Mouse (Mus musculus) C2C12 (cell line): ENCODE measurements around the gene Olfr172.

Experiments used
- CEBPB ChIP-seq: IDR thresholded peaks from one replicate; pipeline ENCODE4 v1.6.1; 2011; ENCODE audit warnings: low read depth, mild to moderate bottlenecking, control low read depth, moderate library complexity
- CTCF ChIP-seq: IDR thresholded peaks from one replicate; pipeline ENCODE4 v1.5.1; 2011; ENCODE audit not compliant: control insufficient read depth, insufficient read depth, insufficient read length
- MAX ChIP-seq: IDR thresholded peaks from one replicate; pipeline ENCODE4 v1.6.1; 2011; ENCODE audit warnings: mild to moderate bottlenecking, control low read depth
- MYOD1 ChIP-seq: IDR thresholded peaks from one replicate; pipeline ENCODE4 v1.6.1; 2011; ENCODE audit warnings: low read depth; ENCODE audit not compliant: control insufficient read depth, insufficient read length
- MYOG ChIP-seq: IDR thresholded peaks from one replicate; pipeline ENCODE4 v1.6.1; 2011; ENCODE audit not compliant: control insufficient read depth, insufficient read length; ENCODE audit errors: extremely low read depth

DNA sequence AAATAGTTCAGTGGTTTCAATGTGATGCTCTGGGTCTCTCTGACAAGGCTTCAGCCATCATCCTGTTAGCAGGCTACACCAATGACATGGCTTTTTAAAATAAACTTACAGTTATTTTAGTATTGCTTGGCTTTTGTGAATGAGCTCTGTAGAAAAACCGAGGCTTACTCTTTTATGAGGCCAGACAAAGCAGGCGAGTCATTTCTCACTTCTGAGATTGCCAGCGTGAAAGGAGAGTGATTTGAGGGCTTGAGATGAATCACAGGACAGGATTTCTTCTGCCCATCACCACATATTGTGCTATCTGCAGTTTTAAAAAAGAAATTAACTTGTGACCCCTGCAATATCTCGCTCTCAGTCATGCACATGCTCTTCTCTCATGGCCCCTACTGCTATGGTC, 48.0 kb downstream of the Olfr172 start:
- TF ChIP-seq MAX, result no peak
- no peak for TF ChIP-seq CTCF
- no peak for TF ChIP-seq MYOG
- no peak for TF ChIP-seq CEBPB
- TF ChIP-seq MYOD1, result no peak
